Mouse (Mus musculus) monocyte, adult 5-6 weeks (primary cell): ENCODE measurements around the gene P3h4. TPM values are rescaled to one million over a fixed set of nuclear protein-coding genes. Genes with fewer than 3 reads are reported as not detected.
"Not testable (repeated sequence)": the region's sequence is repeated elsewhere in the genome, so short reads cannot be mapped to it uniquely, and the experiment has no call there.

Experiments
- ATAC-seq: fragments of 153-309, 156-312 bp; replicated peaks from 2 replicates; pipeline ENCODE4 v1.8.0; 2017; ENCODE audit warnings: mild to moderate bottlenecking; ENCODE audit not compliant: low TSS enrichment, insufficient number of reproducible peaks, severe bottlenecking, poor library complexity, low FRiP score
- total RNA-seq: library from RNA; stranded (forward); fragments of 200-1000, 200-491, 200-594 nt; gene quantifications from 3 replicates; pipeline ENCODE4 v1.2.3, GENCODE M21; 2017

P3h4 gene
- total RNA-seq, 1 experiment from 2014 or later = 3.1 TPM

GRCm38 (mm10) chr11:100376005-100376404 lies 38.6 kb downstream of the P3h4 start:
- ATAC-seq = no peak

DNA sequence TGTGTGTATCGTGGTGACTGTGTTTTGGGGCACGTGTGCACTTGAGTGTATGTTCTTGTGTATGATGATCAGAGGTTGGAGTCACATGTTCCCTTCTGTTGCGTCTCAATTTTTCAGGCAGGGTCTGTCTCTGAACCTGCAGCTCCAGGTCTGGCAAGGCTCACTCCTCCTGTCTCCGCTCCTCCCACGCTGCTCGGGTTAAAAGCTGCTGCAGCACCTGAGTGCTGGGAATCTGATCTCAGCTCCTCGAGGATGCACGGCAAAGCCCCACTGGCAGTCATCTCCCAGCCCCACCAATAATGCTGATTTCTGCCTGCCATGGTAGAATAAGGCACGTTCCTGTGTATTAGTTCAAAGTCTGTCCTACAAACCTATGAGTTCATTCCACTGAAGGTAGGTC lies 39.5 kb downstream of the P3h4 start:
- no peak for ATAC-seq

GRCm38 (mm10) chr11:100371981-100372558 lies 42.6 kb downstream of the P3h4 start:
- no peak for ATAC-seq

DNA sequence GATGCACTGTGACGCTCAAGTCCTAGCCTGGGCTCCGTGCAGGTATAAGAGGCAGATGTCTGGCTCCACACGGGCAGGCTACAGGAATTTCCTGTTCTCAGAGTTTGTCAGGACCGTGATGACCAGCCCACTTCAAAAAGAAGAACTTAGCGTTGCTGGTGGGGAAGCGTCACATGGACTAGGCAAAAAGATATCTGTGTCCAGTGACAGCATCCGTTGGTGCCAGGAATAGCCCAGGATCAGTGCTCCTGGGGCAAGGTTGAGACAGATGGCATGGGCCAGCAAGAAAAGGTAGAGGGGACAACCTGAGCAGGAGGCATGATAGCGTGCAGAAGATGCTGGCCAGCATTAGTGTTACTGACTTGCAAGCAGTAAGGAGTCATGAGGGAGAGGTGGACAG lies 44.8 kb downstream of the P3h4 start:
- ATAC-seq = no peak

DNA sequence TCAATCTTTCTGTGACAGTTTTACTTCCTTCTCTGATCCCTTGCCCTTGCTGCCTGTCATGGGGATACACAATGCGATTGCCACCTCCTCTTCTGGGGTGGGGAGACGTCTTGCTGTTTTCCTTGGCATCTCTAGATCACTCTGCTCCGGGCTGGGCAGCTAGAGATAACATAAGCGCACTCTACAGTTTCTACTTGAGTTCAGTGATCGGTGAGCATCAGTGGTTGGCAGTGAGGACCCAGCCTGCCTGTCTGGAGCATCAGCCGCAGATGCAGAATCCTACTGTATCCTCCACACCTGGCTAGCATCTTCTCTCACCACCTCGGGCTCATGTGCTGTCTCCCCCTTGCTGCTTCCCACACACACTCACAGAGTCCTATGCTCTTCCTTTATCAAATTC lies 45.5 kb downstream of the P3h4 start:
- ATAC-seq = no peak

- 0 out of 2 replicates have a peak, but pooled peaks have one; percentile 26 for ATAC-seq
Measured at GRCm38 (mm10) chr11:100362979-100363562, 51.6 kb downstream of the P3h4 start.

GRCm38 (mm10) chr11:100362209-100362978 lies 52.2 kb downstream of the P3h4 start:
- ATAC-seq = peak; percentile 76

DNA sequence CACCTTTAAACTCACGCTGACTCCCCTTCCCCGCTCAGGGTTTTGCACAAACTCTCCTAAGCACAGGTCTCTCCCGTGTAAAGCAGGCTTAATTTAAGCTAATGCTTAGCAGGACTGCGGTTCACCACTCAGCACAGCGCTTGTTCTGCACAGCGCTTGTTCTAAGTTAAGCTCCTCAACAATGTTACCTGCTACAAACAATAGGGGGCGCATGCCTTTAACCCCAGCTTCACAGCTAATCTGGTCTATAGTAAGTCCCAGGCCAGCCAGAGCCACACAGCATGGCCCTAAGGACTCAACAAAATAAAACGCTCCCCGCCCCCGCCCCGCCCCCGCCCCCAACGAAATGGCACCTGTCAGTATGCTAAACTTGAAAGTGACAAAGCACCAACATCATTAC lies 53.6 kb downstream of the P3h4 start:
- not testable (repeated sequence) for ATAC-seq

GRCm38 (mm10) chr11:100360175-100360574 lies 54.5 kb downstream of the P3h4 start:
- no peak for ATAC-seq

Other genes with a start within 250 kb of the P3h4 start
- gene Krt9, start 221.6 kb downstream of the P3h4 start, total RNA-seq = not detected in 3 replicates
- not detected in 3 replicates for gene Krt14, start 207.3 kb downstream of the P3h4 start, total RNA-seq
- gene Krt16, start 165.9 kb downstream of the P3h4 start, total RNA-seq = not detected in 3 replicates
- not detected in 3 replicates for gene Krt17, start 153.8 kb downstream of the P3h4 start, total RNA-seq
- gene Krt42, start 145.0 kb downstream of the P3h4 start, total RNA-seq = not detected in 3 replicates
- gene Eif1, start 95.0 kb downstream of the P3h4 start, total RNA-seq = 374 to 712 TPM (median 492 TPM) in 3 replicates
- not detected in 3 replicates for gene Gast, start 80.4 kb downstream of the P3h4 start, total RNA-seq
- gene Hap1, start 58.7 kb downstream of the P3h4 start, total RNA-seq = 1.3 to 2.7 TPM in 2 of 3 replicates, not detected in the other
- gene Jup, start 17.1 kb downstream of the P3h4 start, total RNA-seq = 14.7 to 28.8 TPM (median 21.2 TPM) in 3 replicates
- 0.57 to 4.4 TPM (median 2.1 TPM) in 3 replicates for gene Fkbp10, start 861 bp upstream of the P3h4 start, total RNA-seq
- 8.0 to 38.5 TPM (median 14.4 TPM) in 3 replicates for gene Nt5c3b, start 27.0 kb upstream of the P3h4 start, total RNA-seq
- 0.97 TPM in 1 of 3 replicates, not detected in the others for gene Klhl10, start 27.1 kb upstream of the P3h4 start, total RNA-seq
- 16.4 to 28.5 TPM (median 24.2 TPM) in 3 replicates for gene Klhl11, start 57.9 kb upstream of the P3h4 start, total RNA-seq
- gene Acly, start 113.2 kb upstream of the P3h4 start, total RNA-seq = 104 to 134 TPM (median 105 TPM) in 3 replicates
- gene Ttc25, start 130.8 kb upstream of the P3h4 start, total RNA-seq = 4.4 TPM in 1 of 3 replicates, not detected in the others
- gene Cnp, start 160.1 kb upstream of the P3h4 start, total RNA-seq = 22.6 to 33.8 TPM (median 25.9 TPM) in 3 replicates
- 49.6 to 69.8 TPM (median 54.5 TPM) in 3 replicates for gene Nkiras2, start 204.4 kb upstream of the P3h4 start, total RNA-seq
- 239 to 305 TPM (median 293 TPM) in 3 replicates for gene Dnajc7, start 205.3 kb upstream of the P3h4 start, total RNA-seq